Mouse (Mus musculus) CD4-positive, CD25-positive, alpha-beta regulatory T cell (primary cell): Measurements from ENCODE around the gene Dbh. TPM values are rescaled to one million over a fixed set of nuclear protein-coding genes. Genes with fewer than 3 reads are reported as not detected.

Experiments used
- polyA plus RNA-seq: library from polyadenylated mRNA; unstranded; fragments of 100-300 nt; shearing (Covaris generic); gene quantifications from one replicate; pipeline ENCODE4 v1.2.1, GENCODE M21; 2017

Dbh gene
- not detected for polyA plus RNA-seq

DNA sequence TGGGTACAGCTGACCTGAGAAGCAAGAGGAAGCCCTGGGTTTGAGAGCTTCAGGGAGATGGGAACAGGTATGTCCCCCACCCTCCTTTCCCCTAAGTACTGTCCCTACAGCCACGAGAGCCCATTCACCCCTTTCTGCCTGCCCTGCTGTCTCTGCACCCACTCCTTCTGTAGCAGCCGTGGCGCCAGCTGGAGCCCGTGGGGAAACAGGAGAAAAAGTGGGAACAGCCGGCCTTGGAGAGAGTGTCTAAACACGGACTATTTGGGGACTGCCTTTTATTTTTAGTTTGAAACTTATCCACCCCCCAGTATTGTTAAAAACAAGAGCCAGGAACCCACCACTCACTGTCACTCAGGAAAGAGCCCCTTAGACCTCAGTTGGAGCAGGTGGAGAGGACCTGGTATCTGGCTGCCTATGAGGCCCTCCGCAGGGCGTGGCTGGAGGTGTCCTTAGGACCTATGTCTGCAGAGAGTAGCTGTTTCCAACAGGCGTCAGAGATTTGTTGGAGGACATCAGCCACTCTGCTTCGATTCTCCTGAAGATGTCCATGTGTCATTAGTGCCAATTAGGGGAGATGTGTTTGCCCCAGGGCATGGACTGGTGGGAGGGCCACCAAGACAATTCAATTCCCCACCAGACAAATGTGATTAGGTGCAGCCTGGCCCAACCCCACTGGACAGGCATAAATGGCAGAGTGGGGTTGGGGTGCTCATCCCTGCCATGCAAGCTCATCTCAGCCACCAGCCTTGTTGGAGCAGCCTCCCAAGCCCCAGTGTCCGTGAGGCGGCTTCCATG lies at the start of gene Dbh:
TSS of gene Dbh (plus strand) at position 438 of the 795 bp plus-strand sequence.

GRCm38 (mm10) chr2:27141950-27142693 lies 22.9 kb upstream of the Dbh start, which contains the start of gene Fam163b:
Gene Fam163b (minus strand): TSS chr2:27142491.

Other genes starting within 250 kb of the Dbh start
- 74.5 TPM for gene Surf2, start 248.9 kb upstream of the Dbh start, polyA plus RNA-seq
- 98.5 TPM for gene Surf1, start 248.7 kb upstream of the Dbh start, polyA plus RNA-seq
- 157 TPM for gene Surf4, start 231.3 kb upstream of the Dbh start, polyA plus RNA-seq
- gene Stkld1, start 231.2 kb upstream of the Dbh start, polyA plus RNA-seq: 0.37 TPM
- gene Rexo4, start 200.8 kb upstream of the Dbh start, polyA plus RNA-seq: 75.0 TPM
- 0.07 TPM for gene Adamts13, start 191.8 kb upstream of the Dbh start, polyA plus RNA-seq
- gene Cacfd1, start 155.3 kb upstream of the Dbh start, polyA plus RNA-seq: 37.7 TPM
- 0.95 TPM for gene Slc2a6, start 137.2 kb upstream of the Dbh start, polyA plus RNA-seq
- not detected for gene Mymk, start 93.1 kb upstream of the Dbh start, polyA plus RNA-seq
- 0.74 TPM for gene Adamtsl2, start 85.9 kb upstream of the Dbh start, polyA plus RNA-seq
- gene Fam163b, start 22.7 kb upstream of the Dbh start, polyA plus RNA-seq: 0.55 TPM
- gene Sardh, start 83.1 kb downstream of the Dbh start, polyA plus RNA-seq: 7.4 TPM